Mouse (Mus musculus) liver, embryonic 14.5 days (tissue): ENCODE results near the gene Cacng4. TPM values are rescaled to one million over a fixed set of nuclear protein-coding genes. Genes with fewer than 3 reads are reported as not detected.
A peak's percentile ranks its signal among the peaks of the same experiment; 100 is the strongest.

Experiments
- ATAC-seq: fragments of 200-750 bp; cut with Nextera tagmentation; 2 replicates; pipeline ENCODE4 v1.8.0; 2017; ENCODE audit warnings: moderate number of reproducible peaks, mild to moderate bottlenecking, moderate library complexity; ENCODE audit not compliant: insufficient read depth
- DNase-seq, 3 experiments: peaks; one replicate each; pipeline ENCODE4 v3.0.0-alpha.2; 2012 to 2013; ENCODE audit warnings: low read depth in 3 of 3, low spot score in 3 of 3
- H3K27ac ChIP-seq: fragments of 300-500 bp; sonication (generic); 2 replicates; pipeline ENCODE4 v1.5.1; 2014; ENCODE audit warnings: moderate library complexity, mild to moderate bottlenecking, control low read depth, inconsistent platforms
- H3K27me3 ChIP-seq: fragments of 300-500 bp; sonication (generic); 2 replicates; pipeline ENCODE4 v1.6.1; 2014; ENCODE audit warnings: mild to moderate bottlenecking, low read length, moderate library complexity; ENCODE audit not compliant: control insufficient read depth, insufficient read depth
- H3K36me3 ChIP-seq: fragments of 300-500 bp; sonication (generic); replicated peaks from 2 replicates; pipeline ENCODE4 v1.6.1; 2014; ENCODE audit warnings: low read depth; ENCODE audit not compliant: control insufficient read depth, insufficient read depth
- H3K4me1 ChIP-seq, 2 experiments: fragments of 200-500 bp in 1 of 2; fragments of 300-500 bp in 1 of 2; sonication (generic) in 1 of 2; replicated peaks; 2 replicates each; pipeline ENCODE4 v1.6.1; 2012 to 2014; ENCODE audit warnings: antibody characterized with exemption in 1 of 2, inconsistent platforms in 1 of 2, low read length in 1 of 2; ENCODE audit not compliant: control insufficient read depth in 2 of 2, insufficient read depth in 2 of 2
- H3K4me2 ChIP-seq: fragments of 300-500 bp; sonication (generic); 2 replicates; pipeline ENCODE4 v1.6.1; 2014; ENCODE audit warnings: low read depth, mild to moderate bottlenecking, control low read depth, moderate library complexity
- H3K4me3 ChIP-seq, 2 experiments: fragments of 200-500 bp in 1 of 2; fragments of 300-500 bp in 1 of 2; sonication (generic) in 1 of 2; 2 replicates each; pipeline ENCODE4 v1.5.1; 2012 to 2014; ENCODE audit warnings: low read depth in 2 of 2, low read length in 2 of 2, mild to moderate bottlenecking in 2 of 2, control low read depth in 1 of 2, inconsistent platforms in 1 of 2, moderate library complexity in 1 of 2; ENCODE audit not compliant: insufficient read depth in 1 of 2
- H3K9ac ChIP-seq: fragments of 300-500 bp; sonication (generic); replicated peaks from 2 replicates; pipeline ENCODE4 v1.6.1; 2014; ENCODE audit warnings: mild to moderate bottlenecking, control low read depth, moderate library complexity
- H3K9me3 ChIP-seq: fragments of 300-500 bp; sonication (generic); 2 replicates; pipeline ENCODE4 v1.6.1; 2016; ENCODE audit warnings: low read length, mixed read lengths; ENCODE audit not compliant: control insufficient read depth
- CTCF ChIP-seq: IDR thresholded peaks from 2 replicates; pipeline ENCODE4 v1.5.1; 2016; ENCODE audit warnings: antibody characterized with exemption, low read depth, control low read depth
- EP300 ChIP-seq: IDR thresholded peaks from 2 replicates; pipeline ENCODE4 v1.6.1; 2016; ENCODE audit warnings: antibody characterized with exemption, low read depth
- WGBS: fragments of 180-500 bp; shearing (Covaris S2); extraction: QIAGEN DNeasy Blood & Tissue Kit; methylation state at CpG from one replicate; pipeline ENCODE4 v1.1.7; 2014; ENCODE audit not compliant: insufficient replicate concordance; 5-methylcytosine and 5-hydroxymethylcytosine counted together
- polyA plus RNA-seq, 2 experiments: library from polyadenylated mRNA; depleted of rRNA in 1 of 2; stranded (reverse) in 1 of 2; unstranded in 1 of 2; fragments of >200 nt; fragmentation: Nextera tagmentation in 1 of 2; extraction: Ambion mirVana in 1 of 2; gene quantifications; 2 replicates each; pipeline versions ENCODE4 v1.2.1 to v1.2.3; 2012 to 2014

Gene Cacng4
- polyA plus RNA-seq, 2 experiments: 0.09 to 0.15 TPM

DNA sequence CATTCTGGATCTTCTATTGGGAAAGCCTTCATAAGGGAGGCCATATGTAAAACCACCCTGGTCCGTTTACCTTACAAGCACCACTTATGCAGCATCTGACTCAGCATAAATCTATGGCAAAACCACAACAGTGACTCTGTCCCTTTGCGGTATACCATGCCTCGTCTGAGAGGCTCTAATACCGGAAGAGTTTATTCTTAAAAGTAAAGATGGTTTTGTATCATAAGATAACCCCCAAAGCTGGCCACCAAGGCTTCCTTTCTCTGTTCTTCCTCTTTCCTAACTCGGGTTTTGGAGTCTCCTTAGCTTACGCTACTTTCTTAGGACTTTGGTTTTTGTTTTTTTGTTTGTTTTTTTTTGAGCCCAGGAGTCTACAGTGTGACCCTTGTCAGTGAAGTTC is 101.0 kb downstream of the Cacng4 start:
- Histone ChIP-seq H3K4me3 (no peak overlapping the region), H3K4me1 (peaks cover 0 to under 1% of the 10 kb centered on the region in 2 experiments; a peak in 1 of 4 replicates), H3K36me3 (no peaks in the 10 kb centered on the region), H3K27me3 (no peaks in the 10 kb centered on the region), H3K9me3 (no peaks in the 10 kb centered on the region), H3K9ac (no peak overlapping the region), H3K27ac (no peak overlapping the region), H3K4me2 (no peak overlapping the region)
- ATAC-seq (no peak), DNase-seq (peak in 1 of 3 experiments; percentile 17)
- TF ChIP-seq CTCF (no peak), EP300 (no peak)
- WGBS: 14% methylated on average over 6 of the region's 6 CpGs

DNA sequence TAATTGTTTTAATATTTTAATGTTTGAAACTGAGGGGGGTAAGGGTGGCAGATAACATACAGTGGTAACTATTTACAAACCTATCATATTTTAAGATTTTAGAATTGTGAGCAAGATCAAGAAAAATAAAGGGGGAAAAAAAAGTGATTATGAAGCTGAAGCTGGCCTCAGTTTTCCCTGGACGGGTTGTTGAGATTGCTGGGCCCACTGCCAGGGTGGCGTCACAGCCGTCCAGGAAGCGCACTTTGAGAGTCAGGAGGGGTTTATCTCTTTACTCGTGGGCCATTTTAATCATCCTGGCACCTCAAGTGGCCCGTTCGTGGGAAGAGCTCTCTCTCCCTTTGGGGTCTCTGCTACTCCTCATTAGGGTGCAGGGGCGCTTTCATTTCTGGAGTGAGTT is 102.8 kb downstream of the Cacng4 start:
- Histone ChIP-seq H3K4me1 (peaks cover 0 to 2% of the 10 kb centered on the region in 2 experiments; a peak in 1 of 4 replicates), H3K4me3 (no peak overlapping the region), H3K4me2 (no peak overlapping the region), H3K36me3 (no peaks in the 10 kb centered on the region; the same call in 1 of the 2 replicates), H3K27me3 (no peaks in the 10 kb centered on the region), H3K9me3 (no peaks in the 10 kb centered on the region), H3K27ac (no peak overlapping the region), H3K9ac (no peak overlapping the region)
- ATAC-seq (no peak), DNase-seq (no peak)
- 55% methylated on average over 8 of the region's 8 CpGs for WGBS
- TF ChIP-seq EP300 (no peak), CTCF (no peak)

DNA sequence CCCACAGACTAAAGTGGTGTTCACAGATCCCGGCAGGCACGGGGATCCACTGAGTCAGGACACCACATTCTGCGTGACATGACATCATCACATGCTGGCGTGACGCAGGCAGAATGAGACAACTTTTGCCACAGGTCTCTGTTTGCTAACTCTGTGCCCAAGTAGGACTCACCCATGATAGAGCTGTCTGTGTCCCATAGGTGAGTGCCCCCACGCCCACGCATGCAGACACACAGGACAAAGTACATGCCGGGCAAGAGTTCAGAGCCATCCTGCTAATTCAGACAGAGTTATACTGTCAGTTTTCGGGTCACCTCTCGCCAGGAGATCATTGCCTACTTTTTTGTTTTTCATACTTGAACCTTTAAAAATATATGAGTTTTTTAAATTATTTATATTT is 105.9 kb downstream of the Cacng4 start:
- Histone ChIP-seq H3K36me3 (no peaks in the 10 kb centered on the region; the same call in 1 of the 2 replicates), H3K4me1 (peaks cover 0 to 2% of the 10 kb centered on the region in 2 experiments; a peak in 1 of 4 replicates), H3K27ac (no peak overlapping the region), H3K27me3 (no peaks in the 10 kb centered on the region), H3K4me3 (no peak overlapping the region), H3K4me2 (no peak overlapping the region), H3K9me3 (no peaks in the 10 kb centered on the region), H3K9ac (no peak overlapping the region)
- TF ChIP-seq CTCF (no peak), EP300 (no peak)
- 79% methylated on average over 10 of the region's 10 CpGs for WGBS
- ATAC-seq (no peak), DNase-seq (no peak)

DNA sequence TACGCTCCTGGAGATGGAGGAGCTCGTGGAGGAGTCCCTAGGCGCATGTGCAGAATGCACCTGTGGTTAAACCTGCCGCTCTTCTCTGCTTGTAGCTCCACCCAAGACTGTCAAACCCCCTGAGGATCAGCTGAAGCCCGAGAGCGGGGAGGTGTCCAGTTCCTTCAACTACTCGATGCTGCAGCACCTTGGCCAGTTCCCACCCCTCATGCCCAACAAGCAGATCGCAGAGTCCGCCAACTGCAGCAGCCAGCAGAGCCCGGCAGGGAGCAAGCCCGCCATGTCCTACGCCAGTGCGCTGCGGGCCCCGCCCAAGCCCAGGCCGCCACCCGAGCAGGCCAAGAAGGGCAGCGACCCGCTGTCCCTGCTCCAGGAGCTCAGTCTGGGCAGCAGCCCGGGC is 108.1 kb downstream of the Cacng4 start:
- Histone ChIP-seq H3K9ac (no peak overlapping the region), H3K27me3 (no peaks in the 10 kb centered on the region), H3K4me2 (no peak overlapping the region), H3K27ac (no peak overlapping the region), H3K36me3 (no peaks in the 10 kb centered on the region; the same call in 1 of the 2 replicates), H3K4me1 (peaks cover 0 to 2% of the 10 kb centered on the region in 2 experiments; a peak in 1 of 4 replicates), H3K4me3 (no peak overlapping the region), H3K9me3 (no peaks in the 10 kb centered on the region)
- ATAC-seq (no peak), DNase-seq (no peak)
- WGBS: 81% methylated on average over 20 of the region's 20 CpGs
- no peak for TF ChIP-seq CTCF
- TF ChIP-seq EP300: no peak

DNA sequence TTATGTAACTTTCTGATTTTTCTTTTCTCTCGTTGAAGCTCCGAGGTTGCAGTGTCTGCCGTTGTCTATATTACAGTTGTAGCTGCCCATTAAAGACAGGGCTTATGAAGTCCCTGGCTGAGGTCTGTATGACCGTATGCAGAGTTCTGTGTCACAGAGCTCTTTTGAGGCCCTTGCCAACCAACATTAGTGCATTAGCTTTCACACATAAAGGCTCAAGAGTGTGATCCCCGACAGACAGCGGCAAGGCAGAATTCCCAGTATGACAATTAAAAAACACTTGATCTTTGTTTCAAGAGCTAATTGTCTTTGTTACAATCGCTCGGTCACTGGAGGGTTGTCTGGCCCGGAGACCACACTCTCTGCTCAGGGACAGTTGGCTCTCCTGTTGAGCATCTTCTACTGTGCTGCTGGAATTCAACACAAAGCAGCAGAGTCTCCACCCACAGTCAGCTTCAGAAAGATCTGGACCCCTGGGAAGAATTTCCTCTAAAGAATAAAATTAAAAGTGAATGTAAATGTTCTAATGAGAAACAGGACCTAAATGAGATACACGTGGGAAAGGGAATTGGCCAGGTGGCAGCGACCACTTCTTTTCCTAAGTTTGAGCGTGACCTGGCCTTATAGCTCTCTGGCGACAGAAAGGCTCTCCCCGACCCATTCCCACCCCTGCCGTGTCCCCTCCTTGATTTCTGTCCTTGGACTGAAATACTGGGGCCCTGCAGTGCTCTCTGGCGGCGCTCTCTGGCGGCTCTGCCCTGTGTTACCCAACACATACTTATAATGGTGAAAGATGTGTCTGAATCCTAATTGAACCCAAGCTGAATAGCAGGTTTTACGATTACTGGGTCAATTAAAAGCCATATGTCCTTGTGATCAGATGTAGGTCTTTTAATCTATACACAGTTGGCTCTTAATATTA is 110.6 kb downstream of the Cacng4 start:
- H3K4me2 ChIP-seq: no peak overlapping the region
- peaks cover 0 to 2% of the 10 kb centered on the region in 2 experiments; a peak in 1 of 4 replicates for H3K4me1 ChIP-seq
- no peak overlapping the region for H3K9ac ChIP-seq
- no peak overlapping the region for H3K27ac ChIP-seq
- TF ChIP-seq EP300 (no peak), CTCF (no peak)
- no peak for ATAC-seq
- no peaks in the 10 kb centered on the region for H3K27me3 ChIP-seq
- no peaks in the 10 kb centered on the region; the same call in 1 of the 2 replicates for H3K36me3 ChIP-seq
- DNase-seq: no peak
- no peaks in the 10 kb centered on the region for H3K9me3 ChIP-seq
- H3K4me3 ChIP-seq: no peak overlapping the region
- WGBS: 78% methylated on average over 19 of the region's 19 CpGs
